Mouse (Mus musculus) forebrain, embryonic 13.5 days (tissue): ENCODE measurements at regions not wholly inside any gene's neighbourhood (a gene's known extent, or its start where the extent isn't known, plus 50 kb on each side); places are given as distances from the start of the nearest gene placed in this dataset. TPM values are rescaled to one million over a fixed set of nuclear protein-coding genes. Genes with fewer than 3 reads are reported as not detected.

ENCODE experiments used
- ATAC-seq: fragments of 200-750 bp; cut with Nextera tagmentation; 2 replicates; pipeline ENCODE4 v1.8.0; 2017
- H3K27ac ChIP-seq: fragments of 300-500 bp; sonication (generic); 2 replicates; pipeline ENCODE4 v1.5.1; 2015; ENCODE audit warnings: inconsistent platforms, mild to moderate bottlenecking, moderate library complexity
- H3K27me3 ChIP-seq: fragments of 300-500 bp; sonication (generic); 2 replicates; pipeline ENCODE4 v1.6.1; 2015; ENCODE audit warnings: mild to moderate bottlenecking, inconsistent platforms
- H3K36me3 ChIP-seq: fragments of 300-500 bp; sonication (generic); 2 replicates; pipeline ENCODE4 v1.6.1; 2015; ENCODE audit warnings: mild to moderate bottlenecking, inconsistent platforms; ENCODE audit not compliant: poor library complexity, severe bottlenecking
- H3K4me1 ChIP-seq: fragments of 300-500 bp; sonication (generic); 2 replicates; pipeline ENCODE4 v1.6.1; 2015; ENCODE audit warnings: inconsistent platforms
- H3K4me2 ChIP-seq: fragments of 300-500 bp; sonication (generic); 2 replicates; pipeline ENCODE4 v1.6.1; 2015; ENCODE audit warnings: inconsistent platforms, mild to moderate bottlenecking, moderate library complexity
- H3K4me3 ChIP-seq: fragments of 300-500 bp; sonication (generic); 2 replicates; pipeline ENCODE4 v1.5.1; 2015; ENCODE audit warnings: mild to moderate bottlenecking, inconsistent platforms
- H3K9ac ChIP-seq: fragments of 300-500 bp; sonication (generic); 2 replicates; pipeline ENCODE4 v1.6.1; 2015; ENCODE audit warnings: mild to moderate bottlenecking, inconsistent platforms
- H3K9me3 ChIP-seq: fragments of 300-500 bp; sonication (generic); replicated peaks from 2 replicates; pipeline ENCODE4 v1.6.1; 2016; ENCODE audit warnings: inconsistent platforms
- WGBS: fragments of 180-500 bp; shearing (Covaris S2); methylation state at CpG from one replicate; pipeline ENCODE4 v1.1.7; 2015; 5-methylcytosine and 5-hydroxymethylcytosine counted together
- microRNA-seq: library from miRNA; unstranded; fragments of <30 nt; microRNA quantifications from one replicate; pipeline ENCODE4, GENCODE M21; 2016

GRCm38 (mm10) chr5:118495478-118495760, 65.1 kb upstream of the Med13l start:
- Histone ChIP-seq H3K36me3 (no peaks in the 10 kb centered on the region), H3K27me3 (no peaks in the 10 kb centered on the region), H3K27ac (no peak overlapping the region), H3K9me3 (no peaks in the 10 kb centered on the region), H3K9ac (no peak overlapping the region), H3K4me2 (no peak overlapping the region), H3K4me1 (0 out of 2 replicates have a peak, but pooled peaks cover 3% of the 10 kb centered on the region), H3K4me3 (no peak overlapping the region)
- no peak for ATAC-seq
- 91% methylated on average over 2 of the region's 2 CpGs for WGBS

- Histone ChIP-seq H3K9ac (no peak overlapping the region), H3K4me2 (no peak overlapping the region), H3K9me3 (no peaks in the 10 kb centered on the region), H3K36me3 (no peaks in the 10 kb centered on the region), H3K27ac (no peak overlapping the region), H3K4me1 (no peaks in the 10 kb centered on the region), H3K27me3 (no peaks in the 10 kb centered on the region), H3K4me3 (no peak overlapping the region)
- no peak for ATAC-seq
- 56% methylated on average over 5 of the region's 5 CpGs for WGBS
Observed at GRCm38 (mm10) chr5:118501624-118502023, 58.9 kb upstream of the Med13l start.

GRCm38 (mm10) chr5:118502991-118503390, 57.5 kb upstream of the Med13l start:
- Histone ChIP-seq H3K27ac (no peak overlapping the region), H3K4me1 (no peaks in the 10 kb centered on the region), H3K9me3 (no peaks in the 10 kb centered on the region), H3K36me3 (no peaks in the 10 kb centered on the region), H3K27me3 (no peaks in the 10 kb centered on the region), H3K9ac (no peak overlapping the region), H3K4me3 (no peak overlapping the region), H3K4me2 (no peak overlapping the region)
- no peak for ATAC-seq
- WGBS = 69% methylated on average over 15 of the region's 15 CpGs

GRCm38 (mm10) chr5:118504170-118504569, 56.3 kb upstream of the Med13l start:
- no peaks in the 10 kb centered on the region for H3K36me3 ChIP-seq

GRCm38 (mm10) chr5:118504926-118505325, 55.6 kb upstream of the Med13l start:
- Histone ChIP-seq H3K9me3 (no peaks in the 10 kb centered on the region), H3K36me3 (no peaks in the 10 kb centered on the region), H3K4me2 (no peak overlapping the region), H3K4me3 (no peak overlapping the region), H3K4me1 (no peaks in the 10 kb centered on the region), H3K27ac (no peak overlapping the region), H3K9ac (no peak overlapping the region), H3K27me3 (no peaks in the 10 kb centered on the region)
- WGBS = 25% methylated on average over 7 of the region's 7 CpGs
- no peak for ATAC-seq

More at GRCm38 (mm10) chr5:118504170-118504569, 56.3 kb upstream of the Med13l start:
- Histone ChIP-seq H3K4me3 (no peak overlapping the region), H3K4me1 (no peaks in the 10 kb centered on the region), H3K9ac (no peak overlapping the region), H3K4me2 (no peak overlapping the region), H3K27ac (no peak overlapping the region), H3K27me3 (no peaks in the 10 kb centered on the region), H3K9me3 (no peaks in the 10 kb centered on the region)
- no peak for ATAC-seq
- 95% methylated on average over 10 of the region's 10 CpGs for WGBS

- H3K9me3 ChIP-seq = no peaks in the 10 kb centered on the region
- peaks cover 17% of the 10 kb centered on the region for H3K27me3 ChIP-seq
- WGBS = 54% methylated on average over 5 of the region's 5 CpGs
- H3K4me3 ChIP-seq = no peak overlapping the region
- H3K9ac ChIP-seq = no peak overlapping the region
- no peaks in the 10 kb centered on the region for H3K36me3 ChIP-seq
- no peak overlapping the region for H3K4me2 ChIP-seq
- peaks cover 16% of the 10 kb centered on the region for H3K4me1 ChIP-seq
- H3K27ac ChIP-seq = no peak overlapping the region
- no peak for ATAC-seq
Observed at GRCm38 (mm10) chr5:118509871-118510270, 50.6 kb upstream of the Med13l start.

Small RNAs in the stretch of these regions (microRNA-seq; reads per million reads assigned to microRNA genes)
- not detected for gene Gm26455
